Mouse (Mus musculus): ENCODE results near the gene Trim21. TPM values are rescaled to one million over a fixed set of nuclear protein-coding genes. Genes with fewer than 3 reads are reported as not detected.

The Trim21 gene
- polyA plus RNA-seq, 1 experiment, result 0.49 TPM

DNA sequence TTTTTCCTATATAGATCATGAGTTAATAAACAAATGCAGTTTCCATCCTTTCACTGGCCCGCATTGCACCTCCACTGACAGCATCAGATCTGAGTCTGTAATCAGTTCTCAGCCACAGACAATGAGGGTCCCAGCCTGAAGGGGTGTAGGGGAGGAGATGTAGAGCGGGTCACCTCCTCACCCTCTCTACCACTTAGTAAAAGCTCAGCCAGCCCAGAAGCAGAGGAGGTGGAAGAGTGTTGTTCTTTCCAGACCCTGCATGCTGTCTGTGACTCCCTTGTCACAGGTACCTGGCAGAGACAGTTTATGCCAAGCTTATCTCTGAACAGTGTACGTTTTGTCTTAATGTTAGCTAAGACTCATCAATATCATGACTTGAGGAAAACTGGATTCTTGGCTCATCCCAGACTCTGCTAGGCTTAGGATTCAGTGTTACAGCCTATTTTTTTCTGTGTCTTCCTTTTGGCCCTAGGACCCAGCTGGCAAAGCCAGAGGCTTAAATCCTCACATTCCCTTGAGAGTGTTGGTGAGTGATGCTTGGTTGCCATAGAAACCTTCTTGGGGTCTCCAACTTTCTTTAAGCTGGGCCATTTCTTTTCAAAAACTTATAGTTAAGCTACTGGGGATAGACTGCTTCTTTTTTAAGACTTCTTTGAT, 8.0 kb upstream of the Trim21 start:
- Histone ChIP-seq H3K27me3 (ENCODE audit: control insufficient read depth, insufficient read depth, insufficient read length) (no peaks in the 10 kb centered on the region), H3K4me3 (ENCODE audit: insufficient read depth, poor library complexity, severe bottlenecking) (no peak overlapping the region), H3K36me3 (ENCODE audit: control insufficient read depth, insufficient read depth) (no peaks in the 10 kb centered on the region), H3K79me3 (ENCODE audit: low read depth) (no peaks in the 10 kb centered on the region), H3ac (ENCODE audit: control insufficient read depth, insufficient read length, low read depth) (no peak overlapping the region), H3K79me2 (ENCODE audit: control insufficient read depth, insufficient read depth) (no peaks in the 10 kb centered on the region)
- no peak for TF ChIP-seq USF1 (IDR thresholded peaks at IDR 0.05; ENCODE audit: low read depth)
- no peak for TF ChIP-seq CTCF (IDR thresholded peaks at IDR 0.05; ENCODE audit: control insufficient read depth, insufficient read depth, insufficient read length)
- no peak for TF ChIP-seq MAX (IDR thresholded peaks at IDR 0.05)
- no peak for TF ChIP-seq MYOG (IDR thresholded peaks at IDR 0.05; ENCODE audit: control insufficient read depth, extremely low read depth, insufficient read length)
- no peak for TF ChIP-seq CEBPB (IDR thresholded peaks at IDR 0.05; ENCODE audit: low read depth)
- TF ChIP-seq MYOD1 (IDR thresholded peaks at IDR 0.05; ENCODE audit: control insufficient read depth, insufficient read length, low read depth), result no peak
- TF ChIP-seq FOSL1 (IDR thresholded peaks at IDR 0.05; ENCODE audit: insufficient read depth, low read length, poor library complexity, severe bottlenecking), result no peak

DNA sequence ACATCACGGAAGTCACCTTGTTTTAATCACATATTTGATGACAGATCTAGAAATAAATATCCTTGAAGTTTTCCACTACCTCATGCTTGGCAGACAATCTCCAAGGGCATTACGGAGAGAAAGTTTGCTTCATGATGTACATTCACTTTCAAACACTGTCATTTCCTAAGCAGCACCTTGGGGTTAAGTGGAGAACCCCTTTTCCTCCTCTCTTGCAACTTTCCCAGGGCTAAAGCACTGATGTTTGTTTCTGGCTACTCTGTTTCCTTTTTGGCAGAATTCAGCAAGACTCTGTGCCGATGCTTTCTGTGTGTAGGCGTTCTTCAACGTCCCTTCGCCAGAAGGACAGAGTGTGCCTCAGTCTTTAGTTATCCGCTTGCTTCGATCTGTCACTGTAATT, 5.9 kb upstream of the Trim21 start, which contains the start of gene Olfr550:
Olfr550 (plus strand) TSS at position 301 of the 400 bp plus-strand sequence.
- Histone ChIP-seq H3K79me3 (ENCODE audit: low read depth) (no peaks in the 10 kb centered on the region), H3K36me3 (ENCODE audit: control insufficient read depth, insufficient read depth) (no peaks in the 10 kb centered on the region), H3K79me2 (ENCODE audit: control insufficient read depth, insufficient read depth) (no peaks in the 10 kb centered on the region), H3K27me3 (ENCODE audit: control insufficient read depth, insufficient read depth, insufficient read length) (no peaks in the 10 kb centered on the region), H3ac (ENCODE audit: control insufficient read depth, insufficient read length, low read depth) (no peak within 1 kb of the TSS), H3K4me3 (ENCODE audit: insufficient read depth, poor library complexity, severe bottlenecking) (no peak within 1 kb of the TSS)
- TF ChIP-seq MAX (IDR thresholded peaks at IDR 0.05), result no peak
- TF ChIP-seq CTCF (IDR thresholded peaks at IDR 0.05; ENCODE audit: control insufficient read depth, insufficient read depth, insufficient read length), result no peak
- no peak for TF ChIP-seq CEBPB (IDR thresholded peaks at IDR 0.05; ENCODE audit: low read depth)
- no peak for TF ChIP-seq FOSL1 (IDR thresholded peaks at IDR 0.05; ENCODE audit: insufficient read depth, low read length, poor library complexity, severe bottlenecking)
- TF ChIP-seq MYOG (IDR thresholded peaks at IDR 0.05; ENCODE audit: control insufficient read depth, extremely low read depth, insufficient read length), result no peak
- TF ChIP-seq USF1 (IDR thresholded peaks at IDR 0.05; ENCODE audit: low read depth), result no peak
- no peak for TF ChIP-seq MYOD1 (IDR thresholded peaks at IDR 0.05; ENCODE audit: control insufficient read depth, insufficient read length, low read depth)

- H3K79me3 ChIP-seq (ENCODE audit: low read depth), result no peaks in the 10 kb centered on the region
- H3K79me2 ChIP-seq (ENCODE audit: control insufficient read depth, insufficient read depth), result no peaks in the 10 kb centered on the region
- no peak overlapping the region for H3ac ChIP-seq (ENCODE audit: control insufficient read depth, insufficient read length, low read depth)
- TF ChIP-seq FOSL1 (IDR thresholded peaks at IDR 0.05; ENCODE audit: insufficient read depth, low read length, poor library complexity, severe bottlenecking), result no peak
- no peak for TF ChIP-seq CEBPB (IDR thresholded peaks at IDR 0.05; ENCODE audit: low read depth)
- H3K27me3 ChIP-seq (ENCODE audit: control insufficient read depth, insufficient read depth, insufficient read length), result no peaks in the 10 kb centered on the region
- H3K4me3 ChIP-seq (ENCODE audit: insufficient read depth, poor library complexity, severe bottlenecking), result no peak overlapping the region
- no peaks in the 10 kb centered on the region for H3K36me3 ChIP-seq (ENCODE audit: control insufficient read depth, insufficient read depth)
Observed at GRCm38 (mm10) chr7:102566219-102566618, 933 bp upstream of the Trim21 start.

- Histone ChIP-seq H3K79me3 (ENCODE audit: low read depth) (no peaks in the 10 kb centered on the region), H3K27me3 (ENCODE audit: control insufficient read depth, insufficient read depth, insufficient read length) (no peaks in the 10 kb centered on the region), H3K79me2 (ENCODE audit: control insufficient read depth, insufficient read depth) (no peaks in the 10 kb centered on the region), H3K36me3 (ENCODE audit: control insufficient read depth, insufficient read depth) (no peaks in the 10 kb centered on the region), H3ac (ENCODE audit: control insufficient read depth, insufficient read length, low read depth) (no peak overlapping the region), H3K4me3 (ENCODE audit: insufficient read depth, poor library complexity, severe bottlenecking) (no peak overlapping the region)
- TF ChIP-seq MAX (IDR thresholded peaks at IDR 0.05) (no peak), CEBPB (IDR thresholded peaks at IDR 0.05; ENCODE audit: low read depth) (no peak), USF1 (IDR thresholded peaks at IDR 0.05; ENCODE audit: low read depth) (no peak)
Observed at GRCm38 (mm10) chr7:102553279-102553678, 12.0 kb downstream of the Trim21 start.

DNA sequence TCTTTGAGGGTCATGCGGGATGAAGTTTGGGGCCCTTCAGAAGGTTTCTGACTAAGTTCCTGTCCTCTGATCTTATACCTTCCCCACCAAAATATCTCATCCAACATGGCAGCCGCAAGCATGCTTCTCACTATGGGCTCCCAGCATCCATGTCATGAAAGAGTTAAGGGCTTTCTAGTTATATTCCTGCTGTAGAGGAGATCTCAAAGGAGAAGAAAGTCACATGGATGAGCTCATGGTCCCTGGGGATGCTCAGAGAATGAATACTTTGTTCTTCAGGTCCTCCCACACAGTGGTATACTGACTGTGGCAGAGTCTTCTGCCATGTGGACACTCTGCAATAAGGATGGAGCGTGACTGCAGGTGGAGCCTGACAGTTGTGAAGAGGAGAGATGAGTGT, 15.7 kb downstream of the Trim21 start, which contains the start of gene Olfr549:
Olfr549 (plus strand) TSS at position 301 of the 400 bp plus-strand sequence.
- Histone ChIP-seq H3K4me3 (ENCODE audit: insufficient read depth, poor library complexity, severe bottlenecking) (no peak within 1 kb of the TSS), H3K79me2 (ENCODE audit: control insufficient read depth, insufficient read depth) (no peaks in the 10 kb centered on the region), H3ac (ENCODE audit: control insufficient read depth, insufficient read length, low read depth) (no peak within 1 kb of the TSS), H3K27me3 (ENCODE audit: control insufficient read depth, insufficient read depth, insufficient read length) (no peaks in the 10 kb centered on the region), H3K79me3 (ENCODE audit: low read depth) (no peaks in the 10 kb centered on the region), H3K36me3 (ENCODE audit: control insufficient read depth, insufficient read depth) (no peaks in the 10 kb centered on the region)
- TF ChIP-seq CTCF (IDR thresholded peaks at IDR 0.05; ENCODE audit: control insufficient read depth, insufficient read depth, insufficient read length) (no peak), CEBPB (IDR thresholded peaks at IDR 0.05; ENCODE audit: low read depth) (no peak), MYOD1 (IDR thresholded peaks at IDR 0.05; ENCODE audit: control insufficient read depth, insufficient read length, low read depth) (no peak), FOSL1 (IDR thresholded peaks at IDR 0.05; ENCODE audit: insufficient read depth, low read length, poor library complexity, severe bottlenecking) (no peak), MAX (IDR thresholded peaks at IDR 0.05) (no peak), MYOG (IDR thresholded peaks at IDR 0.05; ENCODE audit: control insufficient read depth, extremely low read depth, insufficient read length) (no peak), USF1 (IDR thresholded peaks at IDR 0.05; ENCODE audit: low read depth) (no peak)

DNA sequence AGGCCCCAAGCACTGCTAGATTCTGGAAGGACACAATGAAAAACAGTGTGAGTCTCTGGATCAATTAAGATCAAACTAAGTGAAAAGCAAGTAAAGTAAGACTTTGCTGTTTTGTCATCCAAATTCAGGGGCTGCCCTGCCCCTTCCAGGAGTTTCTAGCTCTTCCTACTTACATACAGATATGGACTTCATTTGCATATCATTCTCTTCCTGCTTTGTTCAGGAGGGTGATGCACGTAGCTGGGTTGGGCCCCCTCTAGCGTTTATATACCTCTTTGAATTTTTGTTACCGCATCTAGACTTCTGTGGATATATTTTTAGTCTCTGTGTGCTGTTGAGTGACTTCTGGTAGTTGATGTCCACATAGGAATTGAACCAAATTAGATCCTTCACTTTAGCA, 24.0 kb downstream of the Trim21 start:
- Histone ChIP-seq H3K36me3 (ENCODE audit: control insufficient read depth, insufficient read depth) (no peaks in the 10 kb centered on the region), H3K79me3 (ENCODE audit: low read depth) (no peaks in the 10 kb centered on the region), H3K4me3 (ENCODE audit: insufficient read depth, poor library complexity, severe bottlenecking) (no peak overlapping the region), H3K27me3 (ENCODE audit: control insufficient read depth, insufficient read depth, insufficient read length) (no peaks in the 10 kb centered on the region), H3ac (ENCODE audit: control insufficient read depth, insufficient read length, low read depth) (no peak overlapping the region), H3K79me2 (ENCODE audit: control insufficient read depth, insufficient read depth) (no peaks in the 10 kb centered on the region)
- no peak for TF ChIP-seq CEBPB (IDR thresholded peaks at IDR 0.05; ENCODE audit: low read depth)
- TF ChIP-seq FOSL1 (IDR thresholded peaks at IDR 0.05; ENCODE audit: insufficient read depth, low read length, poor library complexity, severe bottlenecking), result no peak
- no peak for TF ChIP-seq CTCF (IDR thresholded peaks at IDR 0.05; ENCODE audit: control insufficient read depth, insufficient read depth, insufficient read length)
- no peak for TF ChIP-seq USF1 (IDR thresholded peaks at IDR 0.05; ENCODE audit: low read depth)
- TF ChIP-seq MAX (IDR thresholded peaks at IDR 0.05), result no peak
- TF ChIP-seq MYOD1 (IDR thresholded peaks at IDR 0.05; ENCODE audit: control insufficient read depth, insufficient read length, low read depth), result no peak
- TF ChIP-seq MYOG (IDR thresholded peaks at IDR 0.05; ENCODE audit: control insufficient read depth, extremely low read depth, insufficient read length), result no peak

All from C2C12 (cell line).